Mouse (Mus musculus) CH12F3 (cell line): ENCODE results near the gene Taf9.

Experiments used
- in situ Hi-C: fragments of 300-500 bp; cut with MboI; formaldehyde crosslinking; loops from 2 replicates; pipeline ENCODE4 v1.14.3; 2020; ENCODE audit warnings: low sequenced_read_pairs

Gene Taf9

DNA sequence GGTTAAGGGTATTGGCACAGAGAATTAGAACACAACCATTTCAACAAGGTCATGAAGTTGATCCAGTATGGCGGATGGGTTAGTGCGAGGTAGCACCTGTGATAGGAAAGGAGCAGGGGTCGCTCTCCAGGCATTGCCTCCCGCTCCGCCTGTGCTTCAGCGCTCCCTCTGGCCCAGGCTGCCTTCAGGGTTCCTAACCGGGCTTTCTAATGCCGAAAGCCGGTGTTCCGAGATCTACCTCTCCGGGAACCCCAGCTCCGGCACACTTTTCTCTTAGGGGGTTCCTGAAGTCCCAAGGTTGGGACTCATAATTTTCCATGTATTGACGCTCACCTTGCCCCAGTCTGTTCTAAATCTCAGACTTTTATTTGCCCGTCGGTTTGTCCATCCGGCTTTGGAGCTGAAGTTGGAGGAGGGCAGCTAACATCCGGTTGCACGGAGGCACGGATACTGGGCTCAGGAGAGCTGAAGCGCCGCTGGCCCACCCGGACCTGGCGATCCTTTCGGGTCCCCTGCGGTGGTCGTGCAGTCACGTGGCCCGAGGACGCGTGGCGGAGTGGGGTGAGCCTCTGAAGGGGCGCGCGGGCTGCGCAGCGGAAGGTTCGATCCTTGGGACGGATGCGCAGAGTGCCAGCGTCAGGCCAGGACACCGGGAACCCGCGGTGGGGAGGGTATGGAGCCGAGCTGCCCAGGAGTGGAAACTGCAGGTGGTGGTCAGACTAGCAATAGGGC lies 18.1 kb downstream of the Taf9 start, which contains the start of gene Ccdc125:
Ccdc125 (plus strand) TSS at position 427 of the 732 bp plus-strand sequence.
- in situ Hi-C loops = no loop called here

DNA sequence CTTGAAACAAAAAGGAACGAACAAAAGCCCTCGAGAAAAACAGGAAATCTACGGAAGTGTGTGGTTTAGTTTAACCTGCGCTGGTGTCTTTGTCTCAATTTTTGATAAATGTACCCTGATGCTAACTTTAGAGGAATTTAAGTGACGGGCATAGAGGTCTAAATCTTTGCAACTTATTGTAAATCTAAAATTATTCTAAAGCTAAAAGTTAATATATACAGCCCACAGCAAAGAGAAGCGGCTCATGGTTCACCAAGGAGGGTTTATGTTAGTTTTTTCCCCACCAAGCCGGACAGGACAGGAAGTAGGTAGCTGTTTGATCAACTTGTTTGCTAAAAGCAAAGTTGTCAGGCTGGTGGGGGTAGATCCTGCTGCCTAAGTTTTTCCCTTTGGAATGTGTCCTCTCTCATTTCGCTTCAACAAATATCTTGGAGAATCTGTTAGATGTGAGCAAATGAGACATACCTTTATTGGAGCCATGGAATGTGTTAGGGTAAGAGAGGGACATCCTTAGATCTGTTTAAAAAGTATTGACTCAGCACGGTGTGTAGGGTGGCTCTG lies 18.9 kb downstream of the Taf9 start:
- in situ Hi-C loops = no loop called here

- in situ Hi-C loops = no loop called here
These were observed 24.7 kb downstream of the Taf9 start for GRCm38 (mm10) chr13:100675936-100676635.

DNA sequence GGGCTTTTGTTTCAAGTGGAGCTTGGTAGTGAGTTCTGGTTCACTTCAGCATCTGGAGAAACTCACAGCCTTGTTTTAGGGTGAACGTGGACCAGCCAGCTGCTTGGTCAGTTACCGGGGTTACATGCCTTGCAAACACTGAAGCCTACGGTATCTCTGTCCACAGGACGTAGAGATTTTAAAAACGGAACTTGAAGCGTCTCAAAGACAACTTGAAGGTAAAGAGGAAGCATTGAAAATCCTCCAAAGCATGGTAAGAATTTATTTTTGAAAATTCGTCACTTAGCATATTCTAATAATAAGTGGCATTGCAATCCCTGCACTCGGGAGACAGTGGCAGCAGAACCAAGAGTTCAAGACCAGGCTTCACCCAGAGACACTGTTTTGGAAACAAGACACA lies 30.2 kb downstream of the Taf9 start:
- in situ Hi-C loops = no loop called here

- in situ Hi-C loops = no loop called here
These were observed 31.5 kb downstream of the Taf9 start for GRCm38 (mm10) chr13:100682837-100683236.

DNA sequence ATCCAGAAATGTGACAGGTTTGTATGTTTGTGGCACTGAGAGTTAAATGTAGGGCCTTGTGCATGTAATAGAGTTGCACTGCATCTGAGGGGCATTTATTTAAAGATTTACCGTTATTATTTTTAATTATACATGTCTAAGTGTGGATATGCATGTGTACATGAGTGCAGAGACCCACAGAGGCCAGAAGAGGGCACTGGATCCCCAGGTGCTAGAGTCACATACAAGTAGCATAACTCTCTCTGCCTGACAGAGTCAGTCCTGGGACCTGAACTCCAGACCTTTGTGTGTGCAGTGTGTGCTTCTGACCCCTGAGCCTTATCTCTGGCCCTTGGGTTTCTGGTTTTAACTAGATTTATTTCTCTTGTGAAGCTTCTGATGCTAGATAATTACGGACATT lies 33.0 kb downstream of the Taf9 start:
- in situ Hi-C loops = no loop called here

DNA sequence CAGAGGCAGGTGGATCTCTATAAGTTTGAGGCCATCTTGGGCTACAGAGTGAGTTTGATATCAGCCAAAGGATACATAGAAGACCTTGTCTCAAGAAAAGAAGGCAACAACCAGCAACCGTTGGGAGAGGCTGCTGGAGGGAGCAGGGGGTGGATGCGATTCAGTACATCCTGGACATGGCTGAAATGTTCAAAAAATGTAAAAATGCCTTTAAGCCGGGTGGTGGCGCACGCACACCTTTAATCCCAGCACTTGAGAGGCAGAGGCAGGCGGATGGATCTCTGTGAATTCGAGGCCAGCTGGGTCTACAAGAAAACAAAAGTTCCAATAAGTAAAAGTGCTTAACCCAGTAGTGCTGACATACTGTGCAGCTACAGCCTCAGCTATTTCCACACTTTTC lies 36.1 kb downstream of the Taf9 start:
- in situ Hi-C loops = no loop called here

- in situ Hi-C loops = no loop called here
These were observed 46.2 kb downstream of the Taf9 start for GRCm38 (mm10) chr13:100697541-100697940.

- in situ Hi-C loops = no loop called here
These were observed 47.5 kb downstream of the Taf9 start for GRCm38 (mm10) chr13:100698866-100699265.

DNA sequence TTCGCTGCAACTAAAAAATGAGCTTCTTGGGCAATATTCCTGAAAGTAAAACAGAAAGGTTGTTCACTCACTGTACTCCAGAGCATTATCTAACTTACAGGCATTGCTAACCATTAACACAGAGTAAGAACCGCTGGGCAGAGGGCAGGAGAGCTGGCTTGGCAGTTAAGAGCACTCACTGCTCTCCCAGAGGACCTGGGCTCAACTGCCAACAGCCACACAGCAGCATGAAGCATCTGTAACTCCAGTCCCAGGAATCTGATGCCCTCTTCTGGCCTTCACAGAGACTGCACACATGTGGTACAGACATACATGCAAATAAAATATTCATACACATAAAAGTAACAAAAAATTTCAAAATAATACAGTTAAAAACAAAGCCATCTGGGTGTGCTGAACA lies 52.1 kb downstream of the Taf9 start:
- in situ Hi-C loops = no loop called here
